Comparison of ENCODE assay signal across 8 mouse cellular contexts in genomic region chr1:131982907-131983306, GRCm38 (mm10). TPM values are rescaled to one million over a fixed set of nuclear protein-coding genes. Genes with fewer than 3 reads are reported as not detected.
A peak's percentile ranks its signal among the peaks of the same experiment; 100 is the strongest.
DNase-seq lines count a peak whose midpoint lies in the region; ATAC-seq and TF ChIP-seq lines count a peak whose summit lies in the region.

No protein-coding gene starts in this region.

- H3K36me3 ChIP-seq in hindbrain, postnatal 0 days (ENCODE audit: insufficient read depth, low read length), result no peaks in the 10 kb centered on the region
- H3K36me3 ChIP-seq in megakaryocyte, embryonic 14.5 days (replicated peaks; ENCODE audit: low read length), result no peaks in the 10 kb centered on the region

- ATAC-seq in frontal cortex, adult (ENCODE audit: low TSS enrichment), result peak; percentile 66
- peak; percentile 50 for ATAC-seq in hindbrain, postnatal 0 days

- H3K4me2 ChIP-seq in hindbrain, postnatal 0 days (ENCODE audit: low read depth, low read length), result no peak overlapping the region

- peak; percentile 87 for DNase-seq in NIH3T3 (ENCODE audit: low read depth)
- peak; percentile 84 for DNase-seq in cerebellum, adult 8-10 months
- DNase-seq in hindbrain, postnatal 0 days (ENCODE audit: low spot score), result peak; percentile 81
- peak; percentile 33 for DNase-seq in left cerebral cortex, adult 11 months (ENCODE audit: low spot score)
- peak; percentile 82 to 84 for DNase-seq in right cerebral cortex, adult 2 months (ENCODE audit: low spot score in 2 of 2)
- peak; percentile 77 for DNase-seq in urinary bladder, postnatal 25 days (ENCODE audit: low spot score)

- H3K4me3 ChIP-seq in hindbrain, postnatal 0 days (ENCODE audit: low read length), result no peak overlapping the region
- H3K4me3 ChIP-seq in megakaryocyte, embryonic 14.5 days (replicated peaks), result peak overlapping the region; percentile 35

- no peak overlapping the region for H3K27ac ChIP-seq in hindbrain, postnatal 0 days

- no peaks in the 10 kb centered on the region for H3K4me1 ChIP-seq in hindbrain, postnatal 0 days (ENCODE audit: insufficient read depth, low read length)
- peaks cover 56% of the 10 kb centered on the region for H3K4me1 ChIP-seq in megakaryocyte, embryonic 14.5 days

- no peak overlapping the region for H3K9ac ChIP-seq in hindbrain, postnatal 0 days (replicated peaks; ENCODE audit: low read length)

- peak; percentile 97 for TF ChIP-seq CTCF in hindbrain, postnatal 0 days (IDR thresholded peaks at IDR 0.05; ENCODE audit: low read depth)

- 22% methylated on average over 5 of the region's 5 CpGs for WGBS in hindbrain, postnatal 0 days

- H3K27me3 ChIP-seq in hindbrain, postnatal 0 days (ENCODE audit: insufficient read depth, low read length), result no peaks in the 10 kb centered on the region
- peaks cover 14% of the 10 kb centered on the region for H3K27me3 ChIP-seq in megakaryocyte, embryonic 14.5 days (replicated peaks)

- H3K9me3 ChIP-seq in hindbrain, postnatal 0 days (ENCODE audit: low read length), result no peaks in the 10 kb centered on the region
- no peaks in the 10 kb centered on the region for H3K9me3 ChIP-seq in megakaryocyte, embryonic 14.5 days

RNA-seq across cellular contexts. Expression of gene Slc45a3, which starts 20.1 kb away (rescaled TPM):
- total RNA-seq in hindbrain, postnatal 0 days (2014; rRNA removed), result 1.3 and 2.0 TPM in 2 replicates
- 0.28 and 0.37 TPM in 2 replicates for polyA plus RNA-seq in hindbrain, postnatal 0 days (2015; fragmentation: Nextera tagmentation; extraction: Ambion mirVana)
- 1.1 TPM in 1 of 2 replicates, not detected in the other for polyA plus RNA-seq in megakaryocyte, embryonic 14.5 days (2012; ENCODE audit: insufficient read depth, low replicate concordance)

RNA-seq across cellular contexts. Expression of gene Elk4, which starts 24.5 kb away (rescaled TPM):
- 18.8 and 22.4 TPM in 2 replicates for total RNA-seq in hindbrain, postnatal 0 days (2014; rRNA removed)
- polyA plus RNA-seq in hindbrain, postnatal 0 days (2015; fragmentation: Nextera tagmentation; extraction: Ambion mirVana), result 8.0 and 8.2 TPM in 2 replicates
- polyA plus RNA-seq in megakaryocyte, embryonic 14.5 days (2012; ENCODE audit: insufficient read depth, low replicate concordance), result 1.6 and 2.2 TPM in 2 replicates

Comparison
In these comparisons a context has a peak if more than half of its experiments do, and no peak if none do; other contexts are left out.
1. DNase-seq: peak in every context shown above with its lines; median percentile 87 in NIH3T3; 84 in cerebellum, adult 8-10 months; 83 in right cerebral cortex, adult 2 months; 81 in hindbrain, postnatal 0 days; 77 in urinary bladder, postnatal 25 days; 33 in left cerebral cortex, adult 11 months.